Mouse (Mus musculus) adrenal gland, postnatal 36 days (tissue): ENCODE measurements around the gene Ncln. TPM values are rescaled to one million over a fixed set of nuclear protein-coding genes. Genes with fewer than 3 reads are reported as not detected.

Source experiments
- DNase-seq, 2 experiments: peaks; one replicate each; pipeline ENCODE4 v3.0.0; 2021; ENCODE audit warnings: mixed read lengths in 1 of 2
- total RNA-seq, 2 experiments: library from RNA; stranded (reverse); gene quantifications; 2 replicates each; pipeline ENCODE4 v1.2.3; 2021

Ncln gene
- total RNA-seq, 2 experiments from 2014 or later = 123 to 125 TPM

- DNase-seq = no peak
Observed at GRCm38 (mm10) chr10:81491018-81491417, 5.2 kb downstream of the Ncln start.

DNA sequence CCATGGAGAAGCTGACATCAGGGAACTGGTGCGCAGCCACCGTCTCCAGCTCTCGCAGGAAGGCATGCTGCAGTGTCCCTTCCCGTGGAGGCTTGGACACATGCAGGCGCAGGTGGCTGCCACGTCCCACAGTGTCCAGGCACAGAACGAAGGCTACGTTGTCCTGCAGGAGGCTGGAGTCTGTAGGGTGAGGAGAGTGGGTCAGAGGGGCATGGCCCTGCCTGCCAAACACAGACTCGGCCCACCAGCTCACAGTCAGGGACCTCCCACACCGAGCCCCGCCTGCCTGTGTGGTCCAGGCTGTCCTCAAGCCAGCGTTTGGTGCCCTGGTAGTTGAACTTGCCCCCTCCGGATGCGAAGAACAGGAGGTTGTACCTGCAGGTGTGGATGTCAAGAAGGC lies 6.3 kb downstream of the Ncln start:
- no peak for DNase-seq

GRCm38 (mm10) chr10:81488081-81488480 lies 8.1 kb downstream of the Ncln start:
- DNase-seq = no peak

GRCm38 (mm10) chr10:81486496-81486895 lies 9.7 kb downstream of the Ncln start:
- DNase-seq = no peak

DNA sequence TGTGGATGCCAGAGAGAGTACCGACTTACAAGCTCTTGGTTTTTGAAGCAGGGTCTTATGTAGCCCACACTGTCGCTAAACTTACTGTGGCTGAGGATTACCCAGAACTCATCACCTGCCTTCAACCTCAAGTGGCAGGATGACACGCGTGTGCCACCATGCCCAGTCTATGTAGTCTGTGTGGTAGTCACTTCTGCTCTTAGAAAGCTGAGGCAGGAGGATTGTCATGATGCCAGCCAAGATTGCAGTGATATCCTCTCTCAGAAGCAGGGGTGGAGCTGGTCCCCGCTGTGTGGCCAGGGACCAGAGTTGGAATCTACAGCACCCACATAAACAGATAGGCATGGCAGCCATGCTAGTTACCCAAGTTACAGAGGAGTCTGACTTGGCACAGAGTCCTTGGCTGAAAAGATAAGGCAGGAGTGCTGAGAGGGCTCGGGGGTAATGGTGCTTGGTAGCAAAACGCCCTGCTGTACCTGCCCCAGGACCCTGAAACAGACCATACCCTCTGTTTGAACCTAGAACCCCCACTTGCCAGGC lies 10.6 kb downstream of the Ncln start:
- no peak for DNase-seq

DNA sequence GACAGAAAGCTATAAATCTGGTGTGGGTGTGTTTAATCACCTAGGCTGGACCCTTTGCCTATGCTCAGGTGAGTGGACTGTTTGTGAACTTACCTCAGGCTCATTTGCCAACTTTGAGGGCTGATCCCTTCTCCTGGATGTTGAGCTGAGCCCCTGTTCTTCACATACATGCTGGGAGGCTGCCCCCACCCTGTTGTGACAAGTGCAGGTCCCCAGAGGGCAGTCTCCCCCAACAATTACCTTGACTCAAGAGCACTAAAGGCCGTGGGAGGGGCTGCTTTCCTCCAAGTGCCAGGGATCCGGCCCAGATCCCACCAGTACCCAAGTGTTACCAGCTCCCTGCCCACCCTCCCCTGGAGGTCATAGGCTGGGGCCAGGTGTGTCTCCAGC lies 11.1 kb downstream of the Ncln start:
- no peak for DNase-seq

- DNase-seq = no peak
Observed at GRCm38 (mm10) chr10:81484441-81485059, 11.6 kb downstream of the Ncln start.

DNA sequence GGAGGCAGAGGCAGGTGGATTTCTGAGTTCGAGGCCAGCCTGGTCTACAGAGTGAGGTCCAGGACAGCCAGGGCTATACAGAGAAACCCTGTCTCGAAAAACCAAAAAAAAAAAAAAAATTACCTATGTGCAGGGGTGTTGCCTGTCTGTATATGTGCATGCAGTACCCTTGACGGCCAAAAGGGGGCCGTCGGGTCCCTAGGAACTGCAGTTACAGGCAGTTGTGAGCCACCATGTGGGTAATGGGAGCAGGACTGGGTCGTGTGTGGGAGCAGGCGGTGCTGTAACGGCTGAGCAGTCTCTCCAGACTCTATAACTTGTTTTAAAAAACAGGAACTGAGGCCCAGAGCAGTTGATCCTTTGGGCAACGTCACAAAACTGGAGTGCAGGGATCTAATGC lies 12.2 kb downstream of the Ncln start:
- no peak for DNase-seq

DNA sequence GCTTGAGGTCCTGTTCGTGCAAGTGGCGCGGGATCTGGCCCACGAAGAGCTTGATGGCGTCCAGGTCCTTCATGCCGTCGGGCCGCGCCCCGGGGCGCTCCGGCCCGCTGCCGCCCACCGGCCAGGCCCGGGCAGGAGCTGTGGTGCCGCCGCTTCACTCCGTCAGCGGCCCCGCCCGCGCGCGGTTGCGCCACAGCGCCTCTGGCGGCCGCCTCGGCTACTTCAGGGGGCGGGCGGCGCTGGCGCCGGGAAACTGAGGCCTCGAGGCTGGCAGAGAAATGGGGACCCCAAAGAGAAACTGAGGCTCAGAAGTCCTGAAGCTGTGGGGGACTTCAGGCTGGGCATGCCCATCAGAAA lies 13.7 kb downstream of the Ncln start, which contains the start of gene Celf5:
Gene Celf5 (minus strand): TSS at position 177 of the 357 bp plus-strand sequence.
- peak; percentile 63 to 75 for DNase-seq

DNA sequence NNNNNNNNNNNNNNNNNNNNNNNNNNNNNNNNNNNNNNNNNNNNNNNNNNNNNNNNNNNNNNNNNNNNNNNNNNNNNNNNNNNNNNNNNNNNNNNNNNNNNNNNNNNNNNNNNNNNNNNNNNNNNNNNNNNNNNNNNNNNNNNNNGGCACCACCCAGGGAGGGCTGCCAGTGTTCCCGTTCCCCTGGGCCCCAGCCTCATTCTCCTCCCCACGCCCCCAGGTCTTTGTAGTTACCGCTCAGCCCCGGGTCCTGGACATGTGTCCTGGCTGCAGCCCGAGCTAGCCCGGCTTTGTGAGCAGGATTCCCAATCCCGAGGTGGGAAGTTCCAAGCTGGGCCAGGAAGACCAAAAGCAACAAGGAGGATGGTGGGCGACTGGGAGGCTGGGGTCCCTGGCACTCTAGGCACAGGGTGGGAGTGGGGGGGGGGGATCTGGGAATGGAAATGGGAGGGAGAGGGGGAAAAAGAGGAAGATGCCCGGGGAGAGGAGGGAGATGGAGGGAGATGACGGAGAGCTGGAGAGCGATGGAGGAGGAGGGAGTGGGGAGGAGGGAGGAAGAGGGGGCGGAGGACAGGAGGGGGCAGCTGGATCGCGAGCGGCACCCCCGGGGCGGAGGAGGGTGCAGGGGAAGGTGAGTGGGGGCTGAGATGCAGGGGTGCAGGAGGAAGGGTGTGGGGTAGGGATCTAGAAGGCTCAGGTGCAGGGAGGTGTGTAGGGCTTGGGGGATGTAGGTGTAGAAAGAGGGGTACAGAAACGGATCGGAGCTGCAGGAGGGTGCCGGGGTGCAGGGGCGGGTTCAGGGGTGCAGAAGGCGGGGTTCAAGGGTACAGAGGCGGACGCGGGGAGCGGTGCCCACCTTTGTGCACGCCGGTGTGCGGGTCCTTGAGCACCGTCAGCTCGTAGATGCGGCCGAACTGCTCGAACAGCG lies 14.3 kb downstream of the Ncln start:
- DNase-seq = no peak

DNA sequence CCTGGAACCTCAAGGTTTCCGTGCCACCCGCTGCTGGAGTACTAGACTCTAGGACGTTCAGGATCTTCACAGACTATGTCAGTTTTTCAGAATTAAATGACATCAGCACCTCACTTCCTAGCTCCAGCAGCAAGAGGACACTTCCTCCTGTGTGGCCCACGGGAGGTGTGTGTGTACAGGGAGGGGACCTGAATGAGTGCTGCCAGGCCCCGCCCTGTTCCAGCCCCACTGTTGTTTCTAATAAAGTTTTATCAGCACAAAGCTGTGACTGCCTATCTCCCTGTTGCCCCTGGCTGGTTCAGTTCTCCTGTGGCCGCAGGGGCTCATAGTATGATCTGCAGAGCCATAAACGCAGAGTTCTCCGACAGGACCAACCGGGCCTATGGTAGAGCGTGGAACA lies 21.7 kb downstream of the Ncln start:
- DNase-seq = no peak

DNA sequence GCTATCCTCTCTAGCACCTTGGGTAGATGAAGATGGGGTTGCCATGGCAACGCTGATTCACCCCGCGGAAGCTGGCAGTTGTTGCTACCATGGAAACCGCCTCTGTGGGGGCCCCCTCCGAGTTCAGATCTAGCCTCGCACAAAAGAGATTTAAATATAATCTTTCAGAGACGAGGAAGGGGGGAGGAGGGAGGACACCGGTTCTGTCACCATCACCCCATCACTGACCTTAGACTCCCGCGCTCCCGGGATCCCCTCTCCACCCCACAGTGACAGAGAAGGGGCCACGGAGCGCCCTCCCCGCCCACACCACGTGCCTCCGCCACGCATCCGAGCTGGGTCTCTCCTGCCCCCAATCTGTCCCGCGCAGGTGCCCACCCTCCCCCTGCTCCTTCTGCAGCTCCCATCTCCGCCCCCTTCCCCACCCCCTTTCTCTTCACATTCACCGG lies 23.2 kb downstream of the Ncln start:
- no peak for DNase-seq

DNA sequence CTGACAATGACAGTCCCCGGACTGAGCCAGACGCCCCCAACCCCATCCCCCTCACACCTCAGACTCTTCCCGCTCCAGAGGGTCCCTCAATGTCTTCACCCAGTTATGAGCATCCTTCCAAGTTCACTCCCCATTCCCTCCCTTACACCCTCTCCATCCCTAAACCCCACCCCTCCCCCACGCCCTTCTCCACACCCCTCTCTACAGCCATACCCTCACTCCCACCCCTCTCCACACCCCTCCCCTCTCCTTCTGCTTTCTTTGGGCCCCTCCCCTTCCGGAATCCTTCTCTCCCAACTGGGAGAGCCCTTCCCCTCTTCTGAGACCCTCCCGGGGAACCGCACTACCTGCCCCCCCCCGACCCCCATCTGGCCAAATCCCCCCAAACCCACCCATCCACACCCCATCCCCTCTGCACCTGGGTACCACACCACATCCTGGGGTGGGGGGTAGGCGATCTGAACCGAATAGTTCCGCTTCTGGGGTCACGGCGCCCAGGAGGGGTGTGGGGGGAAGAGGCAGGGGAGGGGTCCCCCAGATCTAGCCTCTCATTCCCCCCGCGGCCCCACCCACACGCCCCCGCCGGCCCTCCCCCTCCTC lies 23.7 kb downstream of the Ncln start:
- DNase-seq = no peak

- DNase-seq = no peak
Observed at GRCm38 (mm10) chr10:81470454-81470853, 25.7 kb downstream of the Ncln start.

DNA sequence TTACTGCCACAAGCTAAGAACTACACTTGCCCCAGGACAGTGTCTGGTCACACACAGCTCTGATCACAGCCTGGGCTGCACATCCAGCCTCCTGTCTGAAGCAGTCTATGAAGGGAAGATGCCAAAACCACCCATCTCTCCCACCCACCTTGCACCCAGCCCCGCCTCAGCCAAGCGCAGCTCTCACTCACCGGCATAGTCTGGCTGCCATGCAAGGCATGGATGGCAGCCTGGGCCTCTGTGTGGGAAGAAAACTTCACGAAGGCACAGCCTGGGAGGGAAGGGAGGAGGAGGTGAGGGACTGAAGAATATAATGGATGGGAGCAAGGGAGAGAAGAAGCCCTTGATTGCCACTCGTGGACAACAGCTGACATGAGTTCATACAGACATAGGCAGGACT lies 26.9 kb downstream of the Ncln start:
- DNase-seq = no peak

DNA sequence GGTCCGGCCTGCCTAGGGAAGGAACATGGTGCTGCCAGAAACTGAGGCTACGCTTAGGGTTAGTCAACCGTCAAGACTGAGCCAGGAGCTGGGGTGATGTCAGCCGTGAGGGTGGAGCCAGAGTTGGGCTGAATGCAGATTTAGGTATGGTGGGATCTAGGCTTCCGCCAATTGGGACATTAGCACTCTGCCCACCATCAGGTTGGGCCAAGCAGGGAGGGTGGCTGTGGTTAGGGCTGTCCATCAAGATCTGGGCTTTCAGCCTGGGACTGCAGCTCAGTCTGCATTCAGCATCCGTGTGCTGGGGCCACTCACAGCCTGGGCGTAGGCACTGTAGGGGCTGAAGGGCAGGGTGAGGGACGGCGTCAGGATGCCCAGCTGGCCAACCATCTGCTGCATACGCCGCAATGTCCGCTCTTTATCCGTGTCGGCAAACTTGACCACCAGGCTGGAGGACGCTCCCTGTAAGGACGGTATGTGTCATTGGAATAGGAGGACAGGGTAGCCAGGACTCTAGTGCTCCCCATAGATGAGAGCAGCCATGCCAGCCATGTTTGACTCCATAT lies 28.4 kb downstream of the Ncln start:
- no peak for DNase-seq

- no peak for DNase-seq
Observed at GRCm38 (mm10) chr10:81466881-81467280, 29.3 kb downstream of the Ncln start.

GRCm38 (mm10) chr10:81466066-81466465 lies 30.1 kb downstream of the Ncln start:
- no peak for DNase-seq

GRCm38 (mm10) chr10:81465265-81465645 lies 30.9 kb downstream of the Ncln start:
- no peak for DNase-seq

DNA sequence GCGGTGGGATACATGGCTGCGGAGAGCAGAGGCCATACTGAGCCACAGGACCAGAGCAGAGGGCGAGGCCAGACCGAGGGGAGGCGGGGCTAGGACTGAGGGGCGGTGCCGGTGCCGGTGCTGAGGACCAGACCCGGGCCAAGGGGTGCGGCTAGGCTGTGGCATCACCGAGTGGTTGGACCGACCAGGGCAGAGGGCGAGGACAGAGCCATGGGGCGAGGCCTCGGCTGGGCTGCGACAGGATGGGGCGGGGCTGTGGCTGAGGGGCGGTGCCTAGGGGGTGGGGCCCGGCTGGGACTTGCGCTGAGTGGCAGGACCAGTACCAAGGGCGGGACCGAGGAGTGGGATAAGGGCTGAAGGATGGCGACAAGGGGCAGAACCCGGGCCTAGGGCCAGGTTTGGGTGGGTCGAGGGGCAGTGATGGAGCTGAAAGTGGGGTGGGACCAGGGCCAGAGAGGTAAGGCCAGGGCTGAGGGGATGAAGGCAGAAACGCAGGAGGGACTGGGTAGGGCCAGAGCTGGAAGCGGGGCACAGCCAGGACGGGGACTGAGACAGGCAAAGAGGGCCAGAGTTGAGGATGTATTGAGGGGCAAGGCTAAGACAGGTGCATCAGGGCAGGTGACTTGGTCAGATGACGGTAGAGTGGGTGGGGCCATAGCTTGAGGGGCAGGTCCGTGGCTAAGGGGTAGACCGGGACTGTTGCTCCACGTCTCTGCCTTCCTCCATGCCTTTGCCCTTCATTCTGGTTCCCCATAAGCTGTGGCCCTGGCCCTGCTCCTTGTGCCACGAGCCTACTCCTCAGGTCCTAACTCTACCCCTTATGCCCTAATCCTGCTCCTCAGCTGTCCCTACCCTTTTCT lies 31.6 kb downstream of the Ncln start:
- peak; percentile 56 to 67 for DNase-seq

GRCm38 (mm10) chr10:81463531-81463930 lies 32.7 kb downstream of the Ncln start:
- no peak for DNase-seq

DNA sequence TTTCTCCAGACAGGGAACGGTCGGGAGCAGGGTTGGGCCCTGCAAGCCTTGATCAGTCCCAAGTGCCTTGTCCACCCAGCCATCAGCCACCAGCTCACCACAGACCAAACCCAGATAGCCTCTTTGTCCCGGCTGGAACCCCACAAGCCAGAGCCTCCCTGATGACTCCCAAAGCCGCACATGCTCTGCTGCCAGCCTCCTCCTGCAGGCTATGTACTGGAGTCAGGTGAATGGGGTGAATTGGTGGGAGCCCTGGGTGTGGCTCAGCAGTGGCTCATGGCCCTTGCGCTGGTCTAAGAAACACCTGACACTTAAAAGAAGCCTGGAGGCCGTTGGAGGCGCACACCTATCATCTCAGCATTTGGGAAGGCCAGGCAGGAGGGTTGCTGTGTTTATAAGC lies 33.3 kb downstream of the Ncln start:
- DNase-seq = no peak
